Mouse (Mus musculus) lung, postnatal 0 days (tissue): Measurements from ENCODE around the gene Mypn.

Experiments
- CTCF ChIP-seq: IDR thresholded peaks from 2 replicates; pipeline ENCODE4 v1.5.1; 2016; ENCODE audit warnings: antibody characterized with exemption, mild to moderate bottlenecking
- EP300 ChIP-seq: IDR thresholded peaks from 2 replicates; pipeline ENCODE4 v1.6.1; 2016; ENCODE audit warnings: antibody characterized with exemption, mild to moderate bottlenecking, control low read depth

DNA sequence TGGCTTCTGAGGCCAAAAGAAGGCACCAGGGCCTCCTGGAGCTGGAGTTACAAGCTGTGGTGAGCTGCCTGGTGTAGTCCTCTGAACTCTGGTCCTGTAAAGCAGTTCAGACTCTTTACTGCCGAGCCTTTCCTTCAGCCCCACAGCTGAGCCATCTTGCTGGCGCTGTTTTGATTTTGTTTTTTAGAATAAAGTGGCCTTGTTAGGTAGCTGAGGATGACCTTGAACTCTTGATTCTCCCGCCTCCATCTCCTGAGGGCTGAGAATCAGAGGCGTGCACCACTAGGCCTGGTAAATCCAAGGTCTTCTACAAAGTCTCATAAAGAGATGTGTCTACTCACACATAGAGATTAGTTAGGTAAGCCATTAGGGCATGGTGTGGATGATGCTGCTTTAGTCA lies 49.0 kb downstream of the Mypn start:
- no peak for TF ChIP-seq CTCF
- no peak for TF ChIP-seq EP300
